Mouse (Mus musculus) cortical plate, adult 2 months (tissue): ENCODE data around the gene Smtn. TPM values are rescaled to one million over a fixed set of nuclear protein-coding genes. Genes with fewer than 3 reads are reported as not detected.

Source experiments
- H3K27ac ChIP-seq: fragments of 200-500 bp; 2 replicates; pipeline ENCODE4 v1.5.1; 2012; ENCODE audit warnings: low read length, control low read depth, inconsistent platforms; ENCODE audit not compliant: insufficient read depth
- H3K4me1 ChIP-seq: fragments of 200-500 bp; 2 replicates; pipeline ENCODE4 v1.6.1; 2011; ENCODE audit warnings: low read length; ENCODE audit not compliant: control insufficient read depth, insufficient read depth
- H3K4me3 ChIP-seq: fragments of 200-500 bp; 2 replicates; pipeline ENCODE4 v1.5.1; 2011; ENCODE audit warnings: mild to moderate bottlenecking, low read length, control low read depth; ENCODE audit not compliant: insufficient read depth
- CTCF ChIP-seq: fragments of 200-500 bp; IDR thresholded peaks from 2 replicates; pipeline ENCODE4 v1.5.1; 2011; ENCODE audit warnings: mild to moderate bottlenecking, control low read depth, low read length; ENCODE audit not compliant: insufficient read depth; ENCODE audit errors: extremely low read depth
- POLR2A ChIP-seq: fragments of 200-500 bp; IDR thresholded peaks from 2 replicates; pipeline ENCODE4 v1.6.1; 2011; ENCODE audit warnings: mild to moderate bottlenecking, low read length, control low read depth; ENCODE audit not compliant: insufficient read depth; ENCODE audit errors: extremely low read depth
- polyA plus RNA-seq: library from polyadenylated mRNA; depleted of rRNA; stranded (reverse); fragments of >200 nt; gene quantifications from 2 replicates; pipeline ENCODE4 v1.2.3, GENCODE M21; 2012

Gene Smtn
- polyA plus RNA-seq, 1 experiment = 4.9 TPM

DNA sequence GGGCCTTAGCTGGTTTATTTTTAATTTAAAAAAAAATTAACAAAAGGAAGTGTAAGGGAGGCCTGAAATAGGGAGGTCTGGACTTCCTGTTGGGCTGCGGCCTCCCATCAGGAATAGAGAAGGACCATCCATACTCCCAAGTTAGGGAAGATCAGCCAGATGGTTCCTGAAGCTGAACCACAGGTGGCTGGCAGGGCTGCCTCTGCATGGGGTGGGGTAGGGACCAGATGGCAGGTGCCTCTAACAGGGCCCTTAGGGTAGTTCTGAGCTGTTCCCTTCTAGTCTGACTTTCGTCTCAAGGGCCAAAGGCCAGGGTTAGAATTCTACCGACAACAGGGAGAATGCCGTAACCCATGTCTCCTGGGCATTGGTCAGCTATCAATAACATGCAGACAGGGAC is 24.8 kb downstream of the Smtn start:
- peaks cover 10% of the 10 kb centered on the region for H3K4me1 ChIP-seq
- H3K4me3 ChIP-seq = peak overlapping the region; percentile 50
- no peak for TF ChIP-seq CTCF
- TF ChIP-seq POLR2A = no peak
- H3K27ac ChIP-seq = no peak overlapping the region

DNA sequence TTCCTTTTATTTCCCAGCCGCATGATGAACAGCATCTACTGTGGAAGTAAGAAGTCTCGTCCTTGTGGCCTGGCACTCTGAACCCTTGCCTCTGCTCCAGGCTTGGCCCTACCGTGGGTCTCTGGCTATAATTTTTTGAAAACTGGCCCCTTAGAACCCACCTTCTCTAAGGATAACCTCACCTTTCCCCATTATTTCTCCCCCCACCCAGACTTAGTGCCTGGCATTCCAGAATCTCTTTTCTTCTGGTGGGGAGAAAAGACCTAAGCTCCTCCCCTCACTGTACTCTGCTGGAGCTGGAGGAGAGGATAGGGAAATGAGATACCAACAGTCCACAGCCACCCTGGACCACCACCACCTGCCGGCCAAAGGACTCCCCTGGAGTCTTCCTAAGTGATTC is 25.2 kb downstream of the Smtn start:
- Histone ChIP-seq H3K4me1 (peaks cover 10% of the 10 kb centered on the region), H3K27ac (peak overlapping the region; percentile 36; the same call in 1 of the 2 replicates), H3K4me3 (peak overlapping the region; percentile 50)
- TF ChIP-seq CTCF = no peak
- TF ChIP-seq POLR2A = no peak

DNA sequence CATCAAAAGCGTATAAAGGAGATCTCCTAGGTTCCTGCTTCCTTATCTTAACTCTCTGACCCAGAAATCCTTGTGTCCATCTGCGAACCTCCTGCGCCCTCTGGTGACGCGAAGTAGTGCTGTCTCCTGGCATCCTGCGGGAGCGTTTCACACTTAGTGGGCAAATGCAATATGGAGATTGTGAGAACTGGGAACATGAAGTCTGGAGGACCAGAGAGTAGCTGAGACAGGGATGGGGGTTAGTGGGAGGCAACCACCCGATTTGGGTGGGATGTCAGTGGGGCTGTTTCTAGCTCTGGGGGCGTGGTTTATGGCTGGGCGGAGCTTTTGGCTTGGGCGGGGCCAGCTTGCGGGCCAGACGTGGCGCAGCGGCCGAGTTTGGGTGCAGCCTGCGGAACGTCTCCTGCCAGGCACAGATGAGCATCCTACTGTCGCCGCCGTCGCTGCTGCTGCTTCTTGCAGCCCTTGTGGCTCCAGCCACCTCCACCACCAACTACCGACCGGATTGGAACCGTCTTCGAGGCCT is 25.8 kb downstream of the Smtn start, which contains the start of gene Selenom:
Gene Selenom, plus strand, starts transcription at position 156 of the 526 bp plus-strand sequence.
- peak within 1 kb of the TSS; percentile 50 for H3K4me3 ChIP-seq

DNA sequence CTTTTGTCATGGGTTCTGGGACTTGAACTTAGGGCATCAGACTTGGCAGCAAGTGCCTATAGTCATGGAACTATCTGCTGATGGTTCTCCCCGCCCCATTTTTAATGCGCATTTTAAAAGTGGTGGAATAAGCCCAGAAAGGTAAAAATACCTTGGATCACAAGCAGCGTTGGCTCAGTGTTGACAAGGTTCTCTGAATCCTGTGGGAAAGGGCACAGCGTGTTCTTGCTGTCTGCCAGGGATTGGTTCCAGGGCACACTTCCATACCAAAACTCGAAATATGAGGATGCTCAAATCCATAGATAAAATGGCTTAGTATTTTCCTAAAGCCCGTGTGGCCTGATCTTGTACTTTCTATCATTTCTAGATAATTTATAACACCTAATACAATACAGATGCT is 27.1 kb downstream of the Smtn start:
- TF ChIP-seq POLR2A (no peak), CTCF (no peak)
- H3K27ac ChIP-seq = no peak overlapping the region
- peaks cover 10% of the 10 kb centered on the region for H3K4me1 ChIP-seq
- H3K4me3 ChIP-seq = no peak overlapping the region

More for the DNA sequence above, 25.8 kb downstream of the Smtn start, which contains the start of gene Selenom:
- H3K27ac ChIP-seq = peak within 1 kb of the TSS; percentile 36
- H3K4me1 ChIP-seq = peaks cover 10% of the 10 kb centered on the region
- peak; percentile 95 for TF ChIP-seq CTCF
- TF ChIP-seq POLR2A = peak; percentile 96

DNA sequence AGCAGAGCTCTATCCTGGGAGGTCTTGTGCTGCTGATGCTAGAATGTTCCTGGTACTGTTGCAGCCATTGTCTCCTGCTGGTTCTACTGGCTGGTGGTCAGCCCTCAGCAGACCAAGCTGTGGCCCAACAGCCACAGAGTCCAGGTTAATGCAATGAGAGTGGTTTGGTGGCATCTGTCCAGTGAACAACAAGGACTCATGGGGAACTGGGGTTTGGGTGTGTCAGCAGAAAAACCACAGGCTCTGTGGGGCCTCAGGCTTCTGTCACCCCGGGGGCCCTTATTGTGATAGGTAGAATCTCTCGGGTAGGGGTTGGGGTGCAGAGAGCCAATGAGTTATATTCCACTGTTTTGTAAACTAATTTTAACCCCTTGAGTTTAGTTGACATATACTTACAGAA is 30.1 kb downstream of the Smtn start:
- H3K4me1 ChIP-seq = peaks cover 3% of the 10 kb centered on the region; the same call in 1 of the 2 replicates
- H3K27ac ChIP-seq = no peak overlapping the region
- no peak overlapping the region for H3K4me3 ChIP-seq
- no peak for TF ChIP-seq POLR2A
- no peak for TF ChIP-seq CTCF

DNA sequence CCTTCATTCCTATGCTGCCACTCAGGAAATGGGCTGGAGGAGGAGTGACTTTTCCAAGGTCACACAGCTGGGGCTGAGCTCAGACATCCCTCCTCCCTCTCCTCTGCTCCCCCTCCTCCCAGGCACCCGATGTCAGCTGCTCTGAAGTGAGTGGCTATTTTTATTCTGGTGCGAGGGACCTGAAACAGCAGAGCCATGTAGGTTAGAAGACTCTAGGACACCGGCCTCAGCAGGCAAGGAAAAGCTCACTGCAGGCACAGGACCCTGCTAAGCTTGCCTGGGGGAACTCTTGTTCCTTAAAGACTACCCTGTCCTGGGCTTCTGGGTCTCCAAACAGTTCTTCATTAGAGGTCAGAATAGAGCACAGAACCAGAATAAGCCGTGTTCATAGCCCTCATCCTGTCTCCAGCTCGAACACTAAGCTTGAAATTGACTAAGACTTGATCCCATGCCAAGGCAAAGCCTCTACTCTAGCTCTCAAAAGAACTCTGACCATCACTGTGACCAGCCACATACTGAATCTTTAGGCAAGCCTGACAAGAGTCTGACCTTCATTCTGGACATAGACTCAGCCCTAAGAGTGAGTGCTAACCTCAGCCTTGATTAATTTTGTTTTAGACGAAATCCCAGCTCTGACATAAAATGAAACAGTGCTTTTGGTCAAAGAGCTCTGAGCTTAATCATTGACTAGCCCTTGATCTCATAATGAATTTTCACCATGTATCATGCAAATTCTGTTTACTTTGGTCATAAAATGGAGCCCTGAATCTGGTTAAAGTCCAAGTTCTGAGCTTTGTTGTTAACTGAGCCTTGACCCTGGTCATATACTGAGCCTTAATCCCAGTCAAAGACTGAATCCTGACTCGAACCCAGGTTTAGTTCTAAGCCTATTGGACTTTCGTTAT is 31.0 kb downstream of the Smtn start:
- no peak overlapping the region for H3K27ac ChIP-seq
- no peak overlapping the region for H3K4me3 ChIP-seq
- TF ChIP-seq CTCF = no peak
- no peak for TF ChIP-seq POLR2A
- peaks cover 3% of the 10 kb centered on the region; the same call in 1 of the 2 replicates for H3K4me1 ChIP-seq

DNA sequence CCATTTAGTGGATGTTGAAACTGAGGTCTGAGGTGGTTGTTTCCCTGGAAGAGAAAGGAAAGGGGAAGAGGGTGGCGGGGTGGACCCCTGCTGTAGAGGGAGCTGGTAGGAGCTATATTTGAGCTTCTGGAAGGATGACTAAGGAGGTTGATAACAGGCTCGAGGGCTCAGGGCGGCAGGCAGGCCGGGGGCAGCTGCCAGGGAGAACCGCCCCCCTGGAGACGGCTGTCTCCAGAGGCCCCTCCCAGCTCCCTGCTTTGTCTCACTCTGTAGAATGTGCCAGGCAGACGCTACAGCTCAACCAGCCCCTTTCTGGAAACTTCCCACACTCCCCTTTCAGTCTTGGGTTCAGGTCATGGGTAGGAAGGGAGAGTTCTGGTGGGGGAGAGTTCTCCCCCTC is 32.2 kb downstream of the Smtn start:
- H3K27ac ChIP-seq = no peak overlapping the region
- no peak for TF ChIP-seq POLR2A
- TF ChIP-seq CTCF = no peak
- H3K4me1 ChIP-seq = no peaks in the 10 kb centered on the region
- no peak overlapping the region for H3K4me3 ChIP-seq

DNA sequence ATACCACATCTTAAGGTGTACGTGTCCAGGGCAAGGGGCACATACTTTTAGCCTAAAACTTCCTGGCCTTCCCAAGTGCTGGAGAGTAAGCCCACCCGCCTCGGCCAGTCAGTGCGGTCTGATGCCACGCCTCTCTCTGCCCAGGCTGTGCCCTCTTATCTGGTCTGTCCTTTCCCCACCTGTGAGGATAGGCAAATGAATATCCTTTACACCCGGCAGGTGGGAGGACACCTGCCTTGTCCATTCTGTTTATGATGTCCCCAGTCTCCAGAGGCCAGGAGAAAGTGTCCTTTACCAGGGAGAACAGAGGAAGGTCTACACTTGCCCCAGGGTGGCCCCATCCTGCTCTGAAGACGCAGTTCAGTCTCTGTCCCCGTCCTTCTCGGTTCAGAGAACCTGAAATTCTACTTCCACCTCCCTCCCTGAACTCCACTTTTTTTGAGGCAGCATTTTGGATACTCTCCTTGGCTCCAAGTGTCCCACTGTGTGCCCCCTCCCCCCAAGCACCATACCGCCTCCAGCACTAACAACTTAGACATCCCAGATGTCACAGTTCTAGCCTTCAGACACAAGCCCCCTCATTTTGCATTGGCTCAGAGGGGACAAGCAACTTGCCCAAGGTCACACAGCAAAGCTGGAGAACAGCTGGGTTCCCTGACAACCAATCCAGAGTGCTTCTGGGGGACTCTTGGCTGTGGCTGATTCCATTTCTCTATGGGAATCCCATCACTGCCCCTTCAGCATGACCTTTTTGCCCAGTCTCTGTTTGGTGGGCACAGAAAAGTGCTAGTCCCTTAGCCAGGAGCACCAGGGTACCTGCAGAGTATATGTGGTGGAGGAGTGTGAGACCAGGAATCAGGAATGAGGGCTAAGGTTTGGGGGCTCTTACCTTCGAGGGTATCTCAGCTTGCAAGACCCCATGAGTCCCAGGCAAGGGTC is 36.4 kb downstream of the Smtn start:
- Histone ChIP-seq H3K27ac (peak overlapping the region; percentile 25; the same call in 1 of the 2 replicates), H3K4me1 (no peaks in the 10 kb centered on the region), H3K4me3 (peak overlapping the region; percentile 81)
- no peak for TF ChIP-seq CTCF
- no peak for TF ChIP-seq POLR2A
